Mouse (Mus musculus): ENCODE data around the gene Lsm12.

DNA sequence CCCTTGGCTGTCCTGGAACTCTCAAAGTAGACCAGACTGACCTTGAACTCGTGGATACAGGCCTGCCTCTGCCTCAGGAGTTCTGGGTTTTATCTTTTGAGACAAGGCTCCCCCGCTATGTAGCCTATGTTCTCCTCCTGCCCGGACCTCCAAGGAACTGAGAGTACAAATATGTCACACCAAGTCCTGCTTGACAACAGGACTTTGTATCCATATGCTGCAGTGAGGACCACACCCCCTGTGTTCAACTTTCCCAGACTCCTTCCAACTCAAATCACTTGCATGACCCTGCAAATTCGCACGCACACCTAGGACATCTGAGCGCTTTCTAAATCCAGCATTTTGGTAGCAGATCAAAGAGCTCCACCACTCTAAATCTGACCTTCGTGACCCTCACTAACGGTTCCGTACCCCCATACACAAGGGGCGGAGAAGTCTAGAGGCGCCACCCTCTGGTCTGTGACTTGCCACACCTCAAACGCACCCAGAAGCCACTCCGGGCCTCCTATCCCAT, 40.1 kb downstream of the Lsm12 start:
- no peak for TF ChIP-seq POLR2A (IDR thresholded peaks at IDR 0.05; ENCODE audit: extremely low read depth, insufficient read depth, low read length)
- no peak for TF ChIP-seq CTCF (IDR thresholded peaks at IDR 0.05; ENCODE audit: extremely low read depth, insufficient read depth, low read length)

All from cortical plate, adult 2 months (tissue).